Mouse (Mus musculus): ENCODE measurements at regions not wholly inside any gene's neighbourhood (a gene's known extent, or its start where the extent isn't known, plus 50 kb on each side); places are given as distances from the start of the nearest gene placed in this dataset.
A peak's percentile ranks its signal among the peaks of the same experiment; 100 is the strongest.

- no peaks in the 10 kb centered on the region for H3K4me1 ChIP-seq (ENCODE audit: control insufficient read depth, insufficient read depth, low read length)
- H3K27ac ChIP-seq (ENCODE audit: insufficient read depth, low read length): no peak overlapping the region
- no peak overlapping the region for H3K4me3 ChIP-seq (ENCODE audit: insufficient read depth, low read length)
- TF ChIP-seq CTCF (IDR thresholded peaks at IDR 0.05; ENCODE audit: extremely low read depth, insufficient read depth, low read length): no peak
- no peak for TF ChIP-seq POLR2A (IDR thresholded peaks at IDR 0.05; ENCODE audit: extremely low read depth, insufficient read depth, low read length)
These were observed 142.9 kb upstream of the Dpyd start for GRCm38 (mm10) chr3:118418981-118419380.

GRCm38 (mm10) chr3:118421701-118422100, 140.2 kb upstream of the Dpyd start:
- TF ChIP-seq CTCF (IDR thresholded peaks at IDR 0.05; ENCODE audit: extremely low read depth, insufficient read depth, low read length) (no peak), POLR2A (IDR thresholded peaks at IDR 0.05; ENCODE audit: extremely low read depth, insufficient read depth, low read length) (no peak)
- H3K4me3 ChIP-seq (ENCODE audit: insufficient read depth, low read length): no peak overlapping the region

GRCm38 (mm10) chr3:118425748-118426147, 136.2 kb upstream of the Dpyd start:
- Histone ChIP-seq H3K4me1 (ENCODE audit: control insufficient read depth, insufficient read depth, low read length) (no peaks in the 10 kb centered on the region), H3K4me3 (ENCODE audit: insufficient read depth, low read length) (peak overlapping the region; percentile 41), H3K27ac (ENCODE audit: insufficient read depth, low read length) (no peak overlapping the region)
- TF ChIP-seq POLR2A (IDR thresholded peaks at IDR 0.05; ENCODE audit: extremely low read depth, insufficient read depth, low read length) (no peak), CTCF (IDR thresholded peaks at IDR 0.05; ENCODE audit: extremely low read depth, insufficient read depth, low read length) (no peak)

More at GRCm38 (mm10) chr3:118421701-118422100, 140.2 kb upstream of the Dpyd start:
- Histone ChIP-seq H3K4me1 (ENCODE audit: control insufficient read depth, insufficient read depth, low read length) (no peaks in the 10 kb centered on the region), H3K27ac (ENCODE audit: insufficient read depth, low read length) (no peak overlapping the region)

- H3K4me3 ChIP-seq (ENCODE audit: insufficient read depth, low read length): no peak overlapping the region
- no peaks in the 10 kb centered on the region for H3K4me1 ChIP-seq (ENCODE audit: control insufficient read depth, insufficient read depth, low read length)
- no peak overlapping the region for H3K27ac ChIP-seq (ENCODE audit: insufficient read depth, low read length)
- TF ChIP-seq POLR2A (IDR thresholded peaks at IDR 0.05; ENCODE audit: extremely low read depth, insufficient read depth, low read length): no peak
- peak; percentile 85 for TF ChIP-seq CTCF (IDR thresholded peaks at IDR 0.05; ENCODE audit: extremely low read depth, insufficient read depth, low read length)
These were observed 133.4 kb upstream of the Dpyd start for GRCm38 (mm10) chr3:118428523-118428922.

- TF ChIP-seq POLR2A (IDR thresholded peaks at IDR 0.05; ENCODE audit: extremely low read depth, insufficient read depth, low read length) (0 out of 2 replicates have a peak, but pooled peaks have one; percentile 5), CTCF (IDR thresholded peaks at IDR 0.05; ENCODE audit: extremely low read depth, insufficient read depth, low read length) (no peak)
- Histone ChIP-seq H3K27ac (ENCODE audit: insufficient read depth, low read length) (peak overlapping the region; percentile 99), H3K4me3 (ENCODE audit: insufficient read depth, low read length) (peak overlapping the region; percentile 94), H3K4me1 (ENCODE audit: control insufficient read depth, insufficient read depth, low read length) (no peaks in the 10 kb centered on the region)
These were observed 131.9 kb upstream of the Dpyd start for GRCm38 (mm10) chr3:118429825-118430630.

GRCm38 (mm10) chr3:118430631-118430906, 131.4 kb upstream of the Dpyd start:
- peak overlapping the region; percentile 99 for H3K27ac ChIP-seq (ENCODE audit: insufficient read depth, low read length)

GRCm38 (mm10) chr3:118431031-118431723, 130.8 kb upstream of the Dpyd start:
- Histone ChIP-seq H3K4me3 (ENCODE audit: insufficient read depth, low read length) (peak overlapping the region; percentile 94), H3K27ac (ENCODE audit: insufficient read depth, low read length) (peak overlapping the region; percentile 99), H3K4me1 (ENCODE audit: control insufficient read depth, insufficient read depth, low read length) (no peaks in the 10 kb centered on the region)
- TF ChIP-seq POLR2A (IDR thresholded peaks at IDR 0.05; ENCODE audit: extremely low read depth, insufficient read depth, low read length) (peak; percentile 59; the same call in 1 of the 2 replicates), CTCF (IDR thresholded peaks at IDR 0.05; ENCODE audit: extremely low read depth, insufficient read depth, low read length) (no peak)

More at GRCm38 (mm10) chr3:118430631-118430906, 131.4 kb upstream of the Dpyd start:
- TF ChIP-seq POLR2A (IDR thresholded peaks at IDR 0.05; ENCODE audit: extremely low read depth, insufficient read depth, low read length): no peak
- TF ChIP-seq CTCF (IDR thresholded peaks at IDR 0.05; ENCODE audit: extremely low read depth, insufficient read depth, low read length): no peak
- peak overlapping the region; percentile 94 for H3K4me3 ChIP-seq (ENCODE audit: insufficient read depth, low read length)
- no peaks in the 10 kb centered on the region for H3K4me1 ChIP-seq (ENCODE audit: control insufficient read depth, insufficient read depth, low read length)

- H3K4me1 ChIP-seq (ENCODE audit: control insufficient read depth, insufficient read depth, low read length): no peaks in the 10 kb centered on the region
- H3K4me3 ChIP-seq (ENCODE audit: insufficient read depth, low read length): peak overlapping the region; percentile 94
- H3K27ac ChIP-seq (ENCODE audit: insufficient read depth, low read length): peak overlapping the region; percentile 82
- TF ChIP-seq CTCF (IDR thresholded peaks at IDR 0.05; ENCODE audit: extremely low read depth, insufficient read depth, low read length): no peak
- no peak; the same call in 1 of the 2 replicates for TF ChIP-seq POLR2A (IDR thresholded peaks at IDR 0.05; ENCODE audit: extremely low read depth, insufficient read depth, low read length)
These were observed 128.4 kb upstream of the Dpyd start for GRCm38 (mm10) chr3:118433441-118434021.

GRCm38 (mm10) chr3:118434311-118434710, 127.6 kb upstream of the Dpyd start:
- TF ChIP-seq CTCF (IDR thresholded peaks at IDR 0.05; ENCODE audit: extremely low read depth, insufficient read depth, low read length) (no peak), POLR2A (IDR thresholded peaks at IDR 0.05; ENCODE audit: extremely low read depth, insufficient read depth, low read length) (no peak)
- no peaks in the 10 kb centered on the region for H3K4me1 ChIP-seq (ENCODE audit: control insufficient read depth, insufficient read depth, low read length)
- peak overlapping the region; percentile 94 for H3K4me3 ChIP-seq (ENCODE audit: insufficient read depth, low read length)
- peak overlapping the region; percentile 50 for H3K27ac ChIP-seq (ENCODE audit: insufficient read depth, low read length)

Data from cortical plate, adult 2 months (tissue).